Mouse (Mus musculus) CD4-positive, CD25-positive, alpha-beta regulatory T cell, adult 9 weeks (primary cell): Measurements from ENCODE around the gene Gm18336. TPM values are rescaled to one million over a fixed set of nuclear protein-coding genes. Genes with fewer than 3 reads are reported as not detected.

Source experiments
- polyA plus RNA-seq: library from polyadenylated mRNA; unstranded; fragments of 100-300 nt; shearing (Covaris generic); gene quantifications from one replicate; pipeline ENCODE4 v1.2.1, GENCODE M21; 2017

Gene Gm18336
- polyA plus RNA-seq: not detected

DNA sequence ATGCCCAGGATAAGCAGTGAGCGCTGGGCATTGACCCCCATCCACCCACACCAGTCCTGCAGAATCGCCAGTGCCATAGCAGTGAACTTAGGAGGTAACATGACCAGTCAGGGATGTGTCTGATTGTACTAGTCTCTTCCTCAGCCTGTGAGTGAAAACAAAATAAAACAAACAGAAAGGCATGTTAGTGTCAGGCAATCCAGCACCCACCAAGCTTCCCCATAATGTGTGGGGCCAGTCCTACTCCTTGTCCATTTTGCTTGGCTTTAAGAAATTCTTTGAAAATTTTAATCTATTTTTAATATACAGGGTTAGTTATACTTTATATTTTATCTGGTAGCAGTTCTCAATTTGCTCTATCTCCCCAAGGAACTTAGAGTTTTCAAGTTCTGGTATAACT lies at the start of gene Gm18336:
Gene Gm18336, minus strand, starts transcription at position 101 of the 400 bp plus-strand sequence.

DNA sequence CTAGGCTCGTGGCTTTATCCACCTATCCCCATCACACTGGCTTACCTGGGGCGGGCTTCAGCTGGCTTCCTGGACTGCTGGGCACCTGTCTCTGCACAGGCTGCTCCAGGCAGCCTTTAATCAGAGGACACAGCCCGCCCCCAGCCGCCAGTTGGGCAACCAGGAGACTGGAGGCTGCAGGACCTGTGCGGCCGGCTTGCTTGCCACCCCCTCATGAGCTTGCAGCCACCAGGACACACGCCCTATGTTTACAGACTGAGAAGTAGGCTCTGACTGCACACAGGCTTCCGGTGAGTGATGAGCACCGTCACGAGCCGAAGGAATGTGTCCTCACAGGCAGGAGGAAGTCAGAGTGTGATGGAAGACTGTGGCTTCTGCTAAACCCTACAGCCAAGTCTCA lies 36.7 kb upstream of the Gm18336 start, which contains the start of gene Trex2:
Gene Trex2, minus strand, starts transcription at position 93 of the 400 bp plus-strand sequence.

DNA sequence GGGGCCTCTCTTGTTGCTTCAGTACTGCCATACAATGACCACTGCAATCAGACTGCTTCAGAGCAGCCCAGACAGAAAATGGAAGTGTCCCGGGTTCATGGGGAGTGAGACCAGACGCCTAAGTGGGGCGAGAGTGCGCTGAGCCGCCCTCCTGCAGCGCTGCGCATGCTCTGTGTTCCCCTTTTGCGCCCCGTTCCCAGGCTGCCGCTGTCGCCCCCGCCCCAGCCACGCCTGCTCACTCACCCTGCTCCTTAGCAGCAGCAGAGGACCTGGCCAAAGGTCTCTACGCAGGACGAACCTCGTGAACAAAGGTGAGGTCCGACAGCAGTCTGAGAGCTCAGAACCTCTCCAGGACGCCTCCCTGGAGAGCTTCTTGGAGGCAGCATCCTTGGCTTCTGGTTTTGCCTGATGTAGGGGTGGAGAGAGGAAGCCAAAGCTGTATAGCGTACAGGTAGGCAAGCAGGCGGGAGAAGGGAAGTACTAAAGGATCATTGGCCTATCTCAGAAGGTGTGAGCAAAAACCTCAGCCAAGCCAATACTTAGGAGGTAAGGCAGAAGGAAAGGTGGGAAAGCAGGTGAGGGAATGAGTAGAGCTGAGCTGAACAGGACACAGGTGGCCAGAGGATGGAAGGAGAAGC lies 12.5 kb upstream of the Gm18336 start, which contains the start of gene Zfp92:
Gene Zfp92, plus strand, starts transcription at position 217 of the 638 bp plus-strand sequence.

Other genes with a start within 250 kb of the Gm18336 start
- not detected for gene Xlr5b, start 249.9 kb downstream of the Gm18336 start, polyA plus RNA-seq
- gene DXBay18, start 249.3 kb downstream of the Gm18336 start, polyA plus RNA-seq: 0.20 TPM
- gene Spin2d, start 221.7 kb downstream of the Gm18336 start, polyA plus RNA-seq: not detected
- gene Xlr3b, start 206.5 kb downstream of the Gm18336 start, polyA plus RNA-seq: 13.7 TPM
- gene Xlr4b, start 184.4 kb downstream of the Gm18336 start, polyA plus RNA-seq: 160 TPM
- 2.7 TPM for gene F8a, start 170.4 kb downstream of the Gm18336 start, polyA plus RNA-seq
- 113 TPM for gene Xlr4c, start 155.6 kb downstream of the Gm18336 start, polyA plus RNA-seq
- gene Xlr3c, start 133.3 kb downstream of the Gm18336 start, polyA plus RNA-seq: not detected
- gene Xlr5a, start 105.8 kb downstream of the Gm18336 start, polyA plus RNA-seq: not detected
- not detected for gene Xlr5c, start 105.8 kb downstream of the Gm18336 start, polyA plus RNA-seq
- gene Gm45015, start 61.9 kb downstream of the Gm18336 start, polyA plus RNA-seq: not detected
- 21.8 TPM for gene Zfp275, start 56.1 kb downstream of the Gm18336 start, polyA plus RNA-seq
- 0.24 TPM for gene Zfp92, start 12.4 kb upstream of the Gm18336 start, polyA plus RNA-seq
- not detected for gene Trex2, start 36.6 kb upstream of the Gm18336 start, polyA plus RNA-seq
- gene Haus7, start 60.3 kb upstream of the Gm18336 start, polyA plus RNA-seq: 33.2 TPM
- gene Bgn, start 84.9 kb upstream of the Gm18336 start, polyA plus RNA-seq: not detected
- gene Atp2b3, start 104.3 kb upstream of the Gm18336 start, polyA plus RNA-seq: not detected
- 0.36 TPM for gene Dusp9, start 240.7 kb upstream of the Gm18336 start, polyA plus RNA-seq